8 mouse cellular contexts compared by ENCODE assay signal in the genomic region with DNA sequence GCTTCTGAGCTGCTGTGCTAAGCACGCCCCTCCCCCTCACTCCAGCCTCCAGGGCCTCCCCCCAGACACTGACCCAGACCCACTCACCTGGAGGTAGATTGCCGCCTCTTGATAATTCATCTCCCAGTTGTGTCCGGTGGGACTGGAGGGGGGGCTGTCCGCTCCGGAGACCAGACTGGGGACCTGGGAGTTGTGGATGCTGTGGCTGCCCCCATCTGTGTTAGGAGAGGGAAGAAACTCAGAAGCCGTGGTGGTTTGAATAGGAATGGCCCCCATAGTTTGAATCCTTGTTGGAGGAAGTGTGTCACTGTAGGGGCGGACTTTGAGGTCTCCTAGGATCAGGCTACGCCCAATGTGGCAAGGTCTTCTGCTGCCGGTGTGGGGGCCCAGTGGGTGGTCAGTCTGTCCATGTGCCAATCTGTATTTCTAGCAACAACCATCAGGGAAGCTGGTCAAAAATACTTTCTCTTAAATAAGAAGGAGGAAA. TPM values are rescaled to one million over a fixed set of nuclear protein-coding genes. Genes with fewer than 3 reads are reported as not detected.
DNase-seq lines count a peak whose midpoint lies in the region; ATAC-seq and TF ChIP-seq lines count a peak whose summit lies in the region.

No protein-coding gene starts in this region.

- peak overlapping the region; percentile 24 for H3ac ChIP-seq in myocyte (ENCODE audit: control insufficient read depth, insufficient read length)

- no peaks in the 10 kb centered on the region for H3K9me3 ChIP-seq in kidney, postnatal 0 days (replicated peaks; ENCODE audit: low read length)
- no peaks in the 10 kb centered on the region for H3K9me3 ChIP-seq in embryonic facial prominence, embryonic 10.5 days

- peak overlapping the region; percentile 86 for H3K27ac ChIP-seq in kidney, postnatal 0 days
- H3K27ac ChIP-seq in embryonic facial prominence, embryonic 10.5 days (replicated peaks), result peak overlapping the region; percentile 78

- 23% methylated on average over 9 of the region's 9 CpGs for WGBS in kidney, postnatal 0 days
- WGBS in embryonic facial prominence, embryonic 10.5 days, result 64% methylated on average over 9 of the region's 9 CpGs
- WGBS in lung, adult 2 months, result 72% methylated on average over 9 of the region's 9 CpGs

- H3K36me3 ChIP-seq in kidney, postnatal 0 days (ENCODE audit: insufficient read depth, low read length), result peaks cover 11% of the 10 kb centered on the region
- H3K36me3 ChIP-seq in embryonic facial prominence, embryonic 10.5 days (replicated peaks), result peaks cover 27% of the 10 kb centered on the region
- H3K36me3 ChIP-seq in myocyte (ENCODE audit: control insufficient read depth, insufficient read depth), result peaks cover 24% of the 10 kb centered on the region

- no peak overlapping the region for H3K4me3 ChIP-seq in kidney, postnatal 0 days (replicated peaks; ENCODE audit: low read depth, low read length)
- H3K4me3 ChIP-seq in embryonic facial prominence, embryonic 10.5 days, result peak overlapping the region; percentile 11; the same call in 1 of the 2 replicates
- H3K4me3 ChIP-seq in myocyte, result peak overlapping the region; percentile 77
- H3K4me3 ChIP-seq in lung, adult 2 months (replicated peaks; ENCODE audit: extremely low read depth, low read depth, low read length), result no peak overlapping the region

- peak; percentile 38 for TF ChIP-seq POLR2A in myocyte (IDR thresholded peaks at IDR 0.05; ENCODE audit: insufficient read length, low read depth)
- TF ChIP-seq POLR2A in lung, adult 2 months (IDR thresholded peaks at IDR 0.05; ENCODE audit: borderline replicate concordance, extremely low read depth, low read depth, low read length), result no peak

- H3K9ac ChIP-seq in kidney, postnatal 0 days (ENCODE audit: low read depth, low read length), result peak overlapping the region; percentile 40; the same call in 1 of the 2 replicates

- ATAC-seq in kidney, postnatal 0 days (replicated peaks; ENCODE audit: low FRiP score, low read depth), result no peak

- H3K4me2 ChIP-seq in kidney, postnatal 0 days (ENCODE audit: low read length), result peak overlapping the region; percentile 45
- peak overlapping the region; percentile 87 for H3K4me2 ChIP-seq in myocyte (ENCODE audit: low read depth)

- H3K4me1 ChIP-seq in kidney, postnatal 0 days (replicated peaks; ENCODE audit: insufficient read depth, low read length), result peaks cover 40% of the 10 kb centered on the region
- H3K4me1 ChIP-seq in embryonic facial prominence, embryonic 10.5 days, result peaks cover 72% of the 10 kb centered on the region
- peaks cover 16% of the 10 kb centered on the region for H3K4me1 ChIP-seq in lung, adult 2 months (ENCODE audit: control insufficient read depth, insufficient read depth, low read length)

- TF ChIP-seq CTCF in kidney, postnatal 0 days (IDR thresholded peaks at IDR 0.05; ENCODE audit: low read depth), result no peak
- TF ChIP-seq CTCF in lung, adult 2 months (IDR thresholded peaks at IDR 0.05; ENCODE audit: insufficient read depth, low read length), result no peak

- H3K79me2 ChIP-seq in myocyte (ENCODE audit: control insufficient read depth, insufficient read depth), result peaks cover 61% of the 10 kb centered on the region

- DNase-seq in kidney, postnatal 0 days (ENCODE audit: low spot score), result no peak
- DNase-seq in kidney, adult 8-10 months, result no peak
- no peak for DNase-seq in embryonic facial prominence, embryonic 10.5 days (ENCODE audit: low spot score)
- DNase-seq in kidney, postnatal 4 days, result peak; percentile 47 to 63
- DNase-seq in thymus, postnatal 36 days, result no peak
- no peak for DNase-seq in thymus, postnatal 25 days
- DNase-seq in lung, adult 2 months, result no peak

- H3K27me3 ChIP-seq in kidney, postnatal 0 days (ENCODE audit: insufficient read depth, low read length), result no peaks in the 10 kb centered on the region
- H3K27me3 ChIP-seq in embryonic facial prominence, embryonic 10.5 days (replicated peaks; ENCODE audit: low read depth, poor library complexity, severe bottlenecking), result no peaks in the 10 kb centered on the region
- H3K27me3 ChIP-seq in myocyte (ENCODE audit: control insufficient read depth, insufficient read depth, insufficient read length), result no peaks in the 10 kb centered on the region

TF ChIP-seq in myocyte, 11 proteins besides CTCF, POLR2A, EP300 and RAD21:
- TF ChIP-seq REST (IDR thresholded peaks at IDR 0.05; ENCODE audit: insufficient read depth, insufficient read length), result no peak
- no peak for TF ChIP-seq MAX (IDR thresholded peaks at IDR 0.05; ENCODE audit: low read depth)
- no peak for TF ChIP-seq MYOD1 (IDR thresholded peaks at IDR 0.05; ENCODE audit: control insufficient read depth in 1 of 3, insufficient read length in 2 of 3, low read depth in 2 of 3)
- TF ChIP-seq POLR2AphosphoS2 (IDR thresholded peaks at IDR 0.05; ENCODE audit: insufficient read length, low read depth), result no peak
- TF ChIP-seq TCF12 (IDR thresholded peaks at IDR 0.05; ENCODE audit: insufficient read depth, poor library complexity, severe bottlenecking), result no peak
- TF ChIP-seq SRF (IDR thresholded peaks at IDR 0.05; ENCODE audit: control insufficient read depth, insufficient read length, low read depth), result no peak
- no peak for TF ChIP-seq USF1 (IDR thresholded peaks at IDR 0.05; ENCODE audit: low read depth)
- no peak for TF ChIP-seq MYOG (IDR thresholded peaks at IDR 0.05; ENCODE audit: control insufficient read depth in 1 of 3, insufficient read depth in 1 of 3, insufficient read length in 2 of 3, low read depth in 2 of 3)
- TF ChIP-seq TCF3 (IDR thresholded peaks at IDR 0.05; ENCODE audit: insufficient read length, low read depth), result no peak
- no peak for TF ChIP-seq CEBPB (IDR thresholded peaks at IDR 0.05; ENCODE audit: insufficient read depth, poor library complexity, severe bottlenecking)
- TF ChIP-seq E2F4 (IDR thresholded peaks at IDR 0.05; ENCODE audit: insufficient read depth), result no peak
TF ChIP-seq in myocyte: peak in this region for 0.

RNA-seq across cellular contexts. Expression of gene Tpcn1, which starts 28.3 kb away (rescaled TPM):
- 34.6 and 35.4 TPM in 2 replicates for polyA plus RNA-seq in kidney, postnatal 0 days (2015; fragmentation: Nextera tagmentation; extraction: Ambion mirVana)
- polyA plus RNA-seq in embryonic facial prominence, embryonic 10.5 days (2016; fragmentation: Nextera tagmentation; extraction: Ambion mirVana), result 11.9 and 12.3 TPM in 2 replicates
- 88.7 TPM for polyA plus RNA-seq in myocyte (2012; fragmentation: generic; extraction: Trizol)
- 75.8 and 89.2 TPM in 2 replicates for polyA plus RNA-seq in lung, adult 2 months (2012; rRNA removed)

RNA-seq across cellular contexts. Expression of gene Iqcd, which starts 28.6 kb away (rescaled TPM):
- 1.1 and 1.4 TPM in 2 replicates for polyA plus RNA-seq in kidney, postnatal 0 days (2015; fragmentation: Nextera tagmentation; extraction: Ambion mirVana)
- polyA plus RNA-seq in embryonic facial prominence, embryonic 10.5 days (2016; fragmentation: Nextera tagmentation; extraction: Ambion mirVana), result 0.65 and 0.81 TPM in 2 replicates
- polyA plus RNA-seq in myocyte (2012; fragmentation: generic; extraction: Trizol), result 0.91 TPM
- 2.0 and 2.4 TPM in 2 replicates for polyA plus RNA-seq in lung, adult 2 months (2012; rRNA removed)

RNA-seq across cellular contexts. Expression of gene Slc8b1, which starts 49.2 kb away (rescaled TPM):
- 9.5 and 9.8 TPM in 2 replicates for polyA plus RNA-seq in kidney, postnatal 0 days (2015; fragmentation: Nextera tagmentation; extraction: Ambion mirVana)
- 4.1 and 5.2 TPM in 2 replicates for polyA plus RNA-seq in embryonic facial prominence, embryonic 10.5 days (2016; fragmentation: Nextera tagmentation; extraction: Ambion mirVana)
- 19.6 TPM for polyA plus RNA-seq in myocyte (2012; fragmentation: generic; extraction: Trizol)
- 37.0 and 40.0 TPM in 2 replicates for polyA plus RNA-seq in lung, adult 2 months (2012; rRNA removed)

RNA-seq across cellular contexts. Expression of gene Rita1, which starts 52.2 kb away (rescaled TPM):
- polyA plus RNA-seq in kidney, postnatal 0 days (2015; fragmentation: Nextera tagmentation; extraction: Ambion mirVana), result 14.3 and 16.3 TPM in 2 replicates
- 19.4 and 20.1 TPM in 2 replicates for polyA plus RNA-seq in embryonic facial prominence, embryonic 10.5 days (2016; fragmentation: Nextera tagmentation; extraction: Ambion mirVana)
- polyA plus RNA-seq in myocyte (2012; fragmentation: generic; extraction: Trizol), result 14.7 TPM
- 15.7 and 15.8 TPM in 2 replicates for polyA plus RNA-seq in lung, adult 2 months (2012; rRNA removed)

RNA-seq across cellular contexts. Expression of gene Ddx54, which starts 52.4 kb away (rescaled TPM):
- 34.8 and 38.6 TPM in 2 replicates for polyA plus RNA-seq in kidney, postnatal 0 days (2015; fragmentation: Nextera tagmentation; extraction: Ambion mirVana)
- 62.3 and 64.3 TPM in 2 replicates for polyA plus RNA-seq in embryonic facial prominence, embryonic 10.5 days (2016; fragmentation: Nextera tagmentation; extraction: Ambion mirVana)
- polyA plus RNA-seq in myocyte (2012; fragmentation: generic; extraction: Trizol), result 56.3 TPM
- polyA plus RNA-seq in lung, adult 2 months (2012; rRNA removed), result 37.2 and 39.2 TPM in 2 replicates

Comparison
In these comparisons a context has a peak if more than half of its experiments do, and no peak if none do; other contexts are left out.
1. DNase-seq: peak in kidney, postnatal 4 days (2 of 2); none in kidney, postnatal 0 days (single experiment), kidney, adult 8-10 months (0 of 2), embryonic facial prominence, embryonic 10.5 days (single experiment), thymus, postnatal 36 days (0 of 2), thymus, postnatal 25 days (single experiment) and lung, adult 2 months (single experiment).
2. H3K4me3 ChIP-seq: peak in embryonic facial prominence, embryonic 10.5 days (single experiment) and myocyte (single experiment); none in kidney, postnatal 0 days (single experiment) and lung, adult 2 months (single experiment).